Mouse (Mus musculus): ENCODE data around the gene Ap2m1. TPM values are rescaled to one million over a fixed set of nuclear protein-coding genes. Genes with fewer than 3 reads are reported as not detected.

The Ap2m1 gene
- total and polyA plus RNA-seq, 3 experiments = 276 to 366 (median 345) TPM

- no peak for DNase-seq
These were observed 5.9 kb upstream of the Ap2m1 start for GRCm38 (mm10) chr16:20529375-20529774.

- DNase-seq = no peak
These were observed 4.3 kb upstream of the Ap2m1 start for GRCm38 (mm10) chr16:20530941-20531340.

GRCm38 (mm10) chr16:20534617-20535295, 522 bp upstream of the Ap2m1 start:
- no peak for DNase-seq

GRCm38 (mm10) chr16:20536081-20536665, 895 bp downstream of the Ap2m1 start:
- no peak for DNase-seq

- peak; percentile 77 for DNase-seq
These were observed 1.8 kb downstream of the Ap2m1 start for GRCm38 (mm10) chr16:20537071-20537471.

GRCm38 (mm10) chr16:20537601-20538320, 2.5 kb downstream of the Ap2m1 start:
- DNase-seq = no peak

GRCm38 (mm10) chr16:20539649-20540048, 4.4 kb downstream of the Ap2m1 start:
- no peak for DNase-seq

- peak; percentile 69 for DNase-seq
These were observed 5.2 kb downstream of the Ap2m1 start for GRCm38 (mm10) chr16:20540438-20540837.

- DNase-seq = no peak
These were observed 10.4 kb downstream of the Ap2m1 start for GRCm38 (mm10) chr16:20545696-20546095.

GRCm38 (mm10) chr16:20547423-20547822, 12.1 kb downstream of the Ap2m1 start:
- DNase-seq = no peak

GRCm38 (mm10) chr16:20548096-20548948, 13.0 kb downstream of the Ap2m1 start, which contains the start of gene Abcf3:
Gene Abcf3 (plus strand): TSS chr16:20548577.
- DNase-seq = peak; percentile 99

- DNase-seq = no peak
These were observed 13.9 kb downstream of the Ap2m1 start for GRCm38 (mm10) chr16:20549161-20549560.

GRCm38 (mm10) chr16:20551691-20552090, 16.4 kb downstream of the Ap2m1 start:
- no peak for DNase-seq

- DNase-seq = no peak
These were observed 17.3 kb downstream of the Ap2m1 start for GRCm38 (mm10) chr16:20552594-20552993.

- no peak for DNase-seq
These were observed 19.7 kb downstream of the Ap2m1 start for GRCm38 (mm10) chr16:20555000-20555399.

GRCm38 (mm10) chr16:20557381-20557780, 22.1 kb downstream of the Ap2m1 start:
- DNase-seq = no peak

GRCm38 (mm10) chr16:20565075-20565474, 29.8 kb downstream of the Ap2m1 start:
- DNase-seq = no peak

- DNase-seq = no peak
These were observed 54.2 kb downstream of the Ap2m1 start, which contains the start of gene Vwa5b2 for GRCm38 (mm10) chr16:20589366-20589938. Gene Vwa5b2 (plus strand): TSS chr16:20589471.

GRCm38 (mm10) chr16:20589939-20590679, 54.8 kb downstream of the Ap2m1 start:
- peak; percentile 31 for DNase-seq

- no peak for DNase-seq
These were observed 55.4 kb downstream of the Ap2m1 start for GRCm38 (mm10) chr16:20590680-20591038.
